Mouse (Mus musculus) gonadal fat pad, adult 2 months (tissue): ENCODE measurements at regions not wholly inside any gene's neighbourhood (a gene's known extent, or its start where the extent isn't known, plus 50 kb on each side); places are given as distances from the start of the nearest gene placed in this dataset.

ENCODE experiments used
- DNase-seq: peaks from one replicate; pipeline ENCODE4 v3.0.0-alpha.2; 2012; ENCODE audit warnings: low read depth

DNA sequence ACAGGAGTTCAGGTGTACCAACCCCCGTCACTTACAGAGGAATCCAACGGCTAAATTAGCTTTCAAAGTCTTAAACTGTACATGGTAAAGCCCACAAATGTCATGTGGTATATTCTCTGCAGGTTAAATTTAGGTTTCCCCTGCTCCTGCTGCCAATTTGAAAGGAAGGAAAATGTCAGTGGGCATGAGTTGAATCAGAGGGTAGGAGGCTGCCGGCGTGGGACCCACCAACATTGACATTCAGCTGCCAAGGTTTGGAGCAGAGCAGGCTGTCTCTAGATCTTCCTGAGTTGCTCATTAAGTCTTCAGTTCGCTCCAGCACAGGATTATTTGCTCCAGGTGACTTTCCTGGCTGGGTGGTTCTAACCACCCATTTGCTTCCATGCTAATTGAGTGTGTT lies 532.1 kb downstream of the Tmem114 start:
- DNase-seq: no peak

DNA sequence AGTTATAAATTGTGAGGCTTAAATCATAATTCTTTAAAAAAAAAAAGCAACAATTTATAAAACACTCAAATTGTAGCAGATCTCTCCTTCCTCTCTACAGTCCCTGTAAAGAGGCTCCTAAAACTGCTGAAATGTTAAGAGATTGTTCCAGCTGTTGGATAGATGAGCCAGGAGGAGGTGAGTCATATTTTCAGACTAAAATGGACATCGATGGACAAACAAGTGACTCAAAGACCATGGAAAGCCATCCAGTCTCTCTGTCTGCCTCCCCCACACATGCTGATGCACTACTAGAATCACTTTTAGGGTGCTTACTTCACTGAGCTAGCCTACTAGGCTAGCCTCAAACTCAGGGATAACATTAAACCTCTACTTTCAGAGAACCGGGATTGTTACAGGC lies 561.5 kb downstream of the Tmem114 start:
- no peak for DNase-seq

DNA sequence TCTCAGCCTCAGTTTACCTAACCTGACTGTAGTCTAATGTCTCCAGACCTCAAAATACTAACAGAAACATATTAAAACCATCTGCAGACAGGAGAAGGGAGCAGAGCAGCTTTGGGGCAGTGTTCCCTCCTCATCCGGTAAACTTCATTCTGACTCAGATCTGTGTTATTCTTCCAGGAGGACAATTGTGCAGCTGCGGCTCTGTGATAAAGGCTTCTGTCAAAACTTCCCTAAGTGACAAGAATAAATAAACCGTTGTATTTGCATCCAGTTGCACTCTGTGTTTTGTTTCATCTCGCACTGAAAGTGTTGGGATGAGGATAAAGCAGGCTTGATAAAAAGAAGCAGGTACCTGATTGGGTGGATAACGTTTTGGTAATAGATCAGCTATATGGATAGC lies 585.8 kb downstream of the Tmem114 start:
- no peak for DNase-seq

DNA sequence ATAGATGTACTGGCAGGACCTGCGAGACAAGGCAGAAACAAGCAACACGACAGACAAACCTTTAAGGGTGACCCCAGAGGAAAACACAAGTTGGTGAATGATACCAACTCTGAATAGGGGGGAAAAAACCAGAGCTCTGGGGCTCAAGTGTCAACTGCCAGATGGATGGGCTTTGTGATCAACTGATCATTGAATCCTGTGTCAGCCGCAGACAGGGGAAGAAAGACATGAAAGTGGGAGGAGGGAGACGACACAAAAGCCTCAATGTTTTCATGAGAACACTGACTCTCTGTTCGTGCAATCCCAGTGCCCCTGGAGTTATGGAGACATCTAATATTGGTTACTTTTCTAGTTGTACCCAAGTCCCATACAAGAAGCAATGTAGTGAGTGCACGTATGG lies 593.8 kb downstream of the Tmem114 start:
- no peak for DNase-seq

DNA sequence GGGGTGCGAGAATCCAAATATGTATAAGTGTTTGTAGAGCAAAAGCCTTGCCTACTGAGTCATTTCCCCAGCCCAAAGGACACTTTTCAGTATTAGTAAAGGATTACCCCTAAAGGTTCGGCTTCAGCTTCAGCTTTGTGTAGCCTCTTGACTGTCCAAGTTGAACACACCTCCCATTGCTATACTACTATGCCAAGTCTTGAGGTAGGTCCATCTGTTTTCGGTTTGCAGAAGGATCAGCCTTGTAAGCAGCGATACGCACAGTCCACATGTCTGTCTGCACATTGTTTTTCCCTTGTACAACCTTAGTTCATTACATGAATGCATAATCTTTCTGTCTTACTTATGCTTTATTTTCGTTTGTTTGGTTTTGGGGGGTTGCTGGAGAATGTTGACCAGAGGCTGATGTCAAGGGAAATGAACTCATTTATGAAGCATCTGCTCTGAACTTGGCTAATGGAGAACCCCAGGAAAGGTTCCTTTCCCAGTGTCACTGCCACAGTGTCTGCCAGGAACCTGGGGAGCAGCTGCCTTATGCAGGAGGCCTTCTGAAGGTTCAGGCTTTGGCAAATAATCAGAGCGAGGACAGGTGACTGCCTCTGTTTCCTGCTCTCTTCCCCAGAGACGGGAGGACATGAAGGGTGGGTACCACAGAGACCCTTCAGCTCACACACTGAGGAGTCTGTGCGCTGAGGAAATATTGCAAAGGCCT lies 594.8 kb downstream of the Tmem114 start:
- no peak for DNase-seq

DNA sequence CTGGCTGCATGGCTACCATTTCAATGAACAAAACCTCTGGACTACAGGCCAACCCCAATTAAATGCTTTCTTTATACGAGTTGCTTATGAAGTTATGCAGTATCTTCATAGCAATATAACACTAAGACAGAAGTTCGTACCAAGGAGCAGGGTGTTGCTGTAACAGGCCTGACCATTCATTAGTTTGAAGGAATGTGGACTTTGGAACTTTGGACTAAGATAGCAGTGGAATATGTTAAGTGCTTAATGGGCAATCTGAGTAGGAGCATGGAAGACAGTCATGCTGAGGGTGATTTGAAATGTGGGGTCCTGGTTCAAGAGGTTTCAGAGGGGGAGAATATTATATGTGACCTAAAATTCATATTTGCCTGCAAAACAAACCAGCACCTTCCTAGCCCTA lies 623.8 kb downstream of the Tmem114 start:
- DNase-seq: no peak

DNA sequence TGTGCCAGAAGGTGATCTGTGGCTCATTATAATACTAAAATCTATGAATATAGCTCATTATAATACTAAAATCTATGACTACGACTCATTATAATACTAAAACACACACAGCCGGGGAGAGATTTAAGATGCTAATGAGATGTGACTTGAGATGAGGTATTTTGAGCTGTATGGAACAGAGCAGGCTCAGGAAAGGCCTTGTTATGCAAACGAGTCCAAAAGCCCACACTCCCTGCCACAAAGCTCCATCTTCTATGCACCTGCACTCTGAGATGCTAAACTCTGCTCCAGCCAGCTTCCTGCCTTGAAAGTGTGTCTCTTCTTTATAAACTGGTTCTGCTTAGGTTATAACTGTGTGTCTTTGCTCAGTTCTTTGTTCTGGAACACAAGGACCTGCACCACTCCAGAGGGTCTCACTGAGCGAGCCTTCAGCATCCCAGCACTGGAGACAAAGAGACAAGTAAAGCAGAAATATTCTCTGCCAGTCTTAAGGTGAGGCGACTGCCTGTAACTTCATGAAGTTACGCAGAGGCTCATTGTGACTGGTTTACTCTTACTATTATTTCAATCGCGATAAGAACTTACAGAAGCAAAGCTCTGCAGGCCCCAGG lies 627.7 kb downstream of the Tmem114 start:
- no peak for DNase-seq

DNA sequence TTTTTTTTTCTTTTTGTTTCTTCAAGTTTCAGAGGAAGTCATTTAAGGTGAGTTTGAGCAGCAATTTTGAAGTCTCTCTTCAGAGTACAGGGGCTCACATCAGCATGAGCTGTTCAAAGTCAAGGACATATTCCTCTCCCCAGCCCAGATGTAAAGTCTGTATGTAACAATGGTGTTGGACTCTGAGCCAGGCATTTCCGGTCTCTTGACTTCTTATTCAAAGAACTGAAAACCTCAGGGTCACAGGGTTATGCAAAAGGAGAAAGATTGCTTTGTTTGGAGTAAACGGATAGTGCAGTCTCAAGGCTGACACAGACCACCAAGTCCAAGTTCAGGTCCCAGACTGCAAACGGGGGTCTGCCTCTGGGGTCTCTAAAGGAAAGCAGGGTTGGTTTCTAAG lies 629.4 kb downstream of the Tmem114 start:
- no peak for DNase-seq

DNA sequence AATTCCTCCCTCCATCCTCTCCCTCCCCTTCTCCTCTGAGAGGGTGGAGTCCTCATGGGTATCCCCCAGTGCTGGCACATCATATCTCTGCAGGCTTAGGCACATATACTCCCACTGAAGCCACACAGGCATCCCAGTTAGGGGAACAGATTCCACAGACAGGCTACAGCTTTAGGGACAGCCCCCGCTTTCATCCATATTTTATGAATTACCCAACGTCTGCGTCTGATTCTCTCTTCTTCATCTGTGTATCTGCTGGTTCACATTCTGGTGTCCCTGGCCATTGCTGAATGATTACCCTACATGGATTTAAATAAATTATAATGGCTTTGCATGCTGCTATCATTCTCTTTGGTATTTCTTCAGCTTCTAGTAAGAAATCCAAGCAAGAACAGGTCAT lies 632.4 kb downstream of the Tmem114 start:
- no peak for DNase-seq

DNA sequence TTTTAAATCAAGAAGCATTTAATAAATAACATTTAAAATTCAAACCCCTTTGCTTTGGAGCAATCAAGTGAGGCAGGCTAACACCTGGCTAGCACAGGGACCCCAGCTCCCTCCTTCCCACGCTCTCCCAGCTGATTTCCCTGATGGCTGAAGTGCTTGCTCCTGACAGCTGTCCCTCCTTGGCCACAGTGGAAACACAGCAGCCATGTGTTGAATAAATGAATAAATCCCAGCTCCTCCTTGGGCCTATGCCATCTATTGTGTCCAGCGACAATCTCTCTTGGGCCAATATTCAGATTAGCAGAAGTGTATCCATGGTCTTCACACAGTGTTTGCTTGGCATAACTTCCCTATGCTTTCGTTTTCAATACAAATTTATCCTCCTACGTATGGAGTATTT lies 634.7 kb downstream of the Tmem114 start:
- DNase-seq: no peak

DNA sequence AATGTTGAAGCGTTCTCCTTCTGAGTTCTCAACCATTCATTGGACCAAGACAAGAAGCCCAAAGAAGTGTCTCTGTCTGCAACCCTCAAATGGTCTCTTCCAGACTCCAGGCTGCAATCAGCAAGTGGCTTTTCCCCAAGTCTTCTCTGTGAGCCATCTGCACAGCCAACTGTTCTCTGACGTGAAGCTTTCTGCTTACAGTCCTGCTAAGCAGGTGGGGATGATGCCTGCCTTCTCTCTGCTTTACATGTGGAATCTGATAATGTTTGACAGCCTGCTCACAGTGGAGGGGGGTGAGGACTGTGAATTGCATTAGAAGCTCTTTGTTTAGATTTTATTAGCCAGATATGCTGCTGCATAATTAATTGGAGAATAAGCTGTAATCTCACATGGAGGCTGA lies 636.7 kb downstream of the Tmem114 start:
- DNase-seq: no peak

DNA sequence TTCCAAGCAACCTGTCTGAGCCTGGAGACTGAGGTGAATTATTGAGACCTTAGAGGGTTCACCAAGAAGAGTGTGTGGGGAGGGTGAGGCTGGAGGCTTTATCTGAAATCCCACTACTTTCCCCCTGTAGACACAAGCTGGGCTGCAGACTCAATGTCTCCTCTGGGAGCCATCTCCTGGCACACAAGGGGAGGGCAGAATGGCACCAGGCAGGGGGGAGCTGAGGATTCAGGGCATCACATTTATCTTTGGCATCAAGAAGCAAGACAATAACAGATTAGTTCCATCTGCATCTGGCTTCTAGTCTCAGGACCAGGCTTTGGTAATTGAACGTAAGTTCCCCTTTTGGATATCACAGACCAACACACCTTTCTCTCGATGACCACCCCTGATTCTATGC lies 643.4 kb downstream of the Tmem114 start:
- no peak for DNase-seq

DNA sequence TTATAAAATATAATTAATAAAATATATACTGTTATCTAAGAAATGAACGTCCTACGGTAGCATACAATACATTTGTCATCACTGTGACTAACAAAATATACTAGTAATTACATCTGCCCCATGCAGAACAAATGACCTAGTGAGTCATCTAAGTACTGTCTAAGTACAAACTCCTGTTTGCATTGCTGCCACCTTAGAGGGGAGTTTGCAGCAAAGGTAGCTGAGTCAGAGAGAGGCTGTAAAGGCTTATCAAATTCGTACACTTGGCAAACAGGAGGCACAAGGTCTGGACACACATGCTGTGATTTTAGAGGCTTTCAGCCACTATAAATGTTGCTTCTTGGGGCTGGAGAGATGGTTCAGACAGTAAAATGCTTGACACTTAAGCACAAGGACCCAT lies 649.3 kb downstream of the Tmem114 start:
- no peak for DNase-seq

DNA sequence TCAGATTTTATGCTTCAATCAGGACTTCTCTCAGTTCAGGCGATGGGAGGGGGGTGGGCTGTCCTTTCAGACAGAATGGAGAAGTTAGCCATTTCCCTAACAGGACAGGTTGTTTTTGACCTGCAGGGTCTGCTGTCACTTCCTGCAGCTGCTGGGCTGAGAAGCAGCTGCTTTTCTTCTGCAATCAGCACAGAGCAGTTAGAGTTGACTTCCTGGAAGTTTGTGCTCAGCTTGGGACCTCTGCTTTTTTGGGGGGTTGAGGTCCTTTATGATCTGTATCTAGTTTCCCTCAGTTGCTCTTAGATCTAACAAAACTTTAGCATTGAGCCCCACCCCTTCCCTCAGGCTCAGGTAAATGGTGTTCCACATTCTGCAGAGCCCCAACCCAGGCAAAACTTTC lies 656.5 kb downstream of the Tmem114 start:
- DNase-seq: no peak

DNA sequence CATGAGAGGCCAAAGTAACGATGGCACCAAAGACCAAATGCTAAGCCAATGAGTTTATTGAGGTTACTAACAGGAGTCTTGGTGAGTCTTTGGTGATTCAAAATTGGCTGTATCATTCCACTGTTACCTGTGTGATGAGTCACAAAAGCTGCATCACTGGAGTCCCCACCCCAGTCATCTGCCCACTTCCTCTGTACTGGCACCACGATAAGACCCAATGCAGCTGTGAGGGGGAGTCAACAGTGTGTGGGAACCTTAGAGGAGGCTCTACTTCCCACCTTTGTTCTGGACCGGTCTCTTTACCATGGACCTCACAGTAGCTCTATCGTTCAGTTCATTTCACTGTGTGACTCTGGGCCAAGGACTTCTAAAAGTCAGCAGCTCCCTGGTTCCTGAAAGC lies 657.2 kb downstream of the Tmem114 start:
- no peak for DNase-seq

DNA sequence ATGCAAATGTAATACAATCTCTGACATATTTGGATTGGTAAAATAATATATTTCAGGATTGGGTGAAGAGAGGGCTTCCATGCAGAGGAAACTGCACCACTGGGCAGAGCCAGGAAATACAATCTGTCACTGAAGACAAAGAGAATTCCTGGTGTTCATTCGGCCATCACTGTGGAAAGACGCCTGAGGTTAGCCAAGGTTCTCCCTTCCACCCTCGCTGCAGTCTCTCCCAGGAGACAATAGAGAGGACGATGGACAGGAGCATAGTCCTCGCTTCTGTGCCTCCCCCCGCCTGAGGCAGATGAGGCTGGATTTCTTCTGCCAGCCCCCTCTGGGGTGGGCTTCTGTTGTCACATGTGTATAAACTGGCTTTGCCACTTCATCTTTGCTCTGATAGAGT lies 660.6 kb downstream of the Tmem114 start:
- no peak for DNase-seq

DNA sequence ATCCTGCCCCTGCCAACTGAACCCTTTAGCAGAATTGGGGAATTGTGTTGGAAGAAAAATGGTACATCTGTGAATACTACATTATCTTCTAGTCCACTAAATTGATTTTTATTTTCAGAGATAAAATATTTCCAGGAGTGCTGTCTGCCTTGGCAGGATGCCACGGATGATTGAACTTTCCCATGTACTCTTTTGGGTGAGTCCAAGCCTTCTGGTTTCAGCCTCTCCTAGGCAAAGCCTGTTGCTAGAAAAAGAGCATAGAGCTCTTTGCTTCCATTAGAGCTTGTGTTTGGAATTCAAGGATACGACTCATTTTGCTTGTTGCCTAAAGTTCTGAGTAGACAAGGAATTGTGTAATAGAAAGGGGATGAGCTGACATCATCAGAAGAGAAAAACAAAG lies 696.8 kb downstream of the Tmem114 start:
- no peak for DNase-seq

DNA sequence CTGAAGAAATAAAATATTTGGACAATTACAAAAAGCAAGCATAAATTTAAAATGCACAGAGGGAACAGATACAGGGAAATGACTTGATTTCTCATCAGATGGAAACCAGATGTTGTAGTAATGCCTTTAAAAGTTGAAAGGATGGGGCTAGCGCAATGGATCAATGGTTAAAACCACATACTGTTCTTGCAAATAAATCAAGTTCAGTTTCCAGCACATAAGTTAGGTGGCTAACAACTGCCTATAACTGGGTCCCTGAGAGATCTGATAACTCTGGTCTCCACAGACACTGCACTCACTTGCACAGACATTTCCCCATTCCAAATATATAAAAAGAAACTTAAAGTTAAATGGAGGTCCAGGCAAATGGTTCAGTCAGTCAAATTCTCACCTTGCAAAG lies 699.7 kb downstream of the Tmem114 start:
- DNase-seq: no peak

DNA sequence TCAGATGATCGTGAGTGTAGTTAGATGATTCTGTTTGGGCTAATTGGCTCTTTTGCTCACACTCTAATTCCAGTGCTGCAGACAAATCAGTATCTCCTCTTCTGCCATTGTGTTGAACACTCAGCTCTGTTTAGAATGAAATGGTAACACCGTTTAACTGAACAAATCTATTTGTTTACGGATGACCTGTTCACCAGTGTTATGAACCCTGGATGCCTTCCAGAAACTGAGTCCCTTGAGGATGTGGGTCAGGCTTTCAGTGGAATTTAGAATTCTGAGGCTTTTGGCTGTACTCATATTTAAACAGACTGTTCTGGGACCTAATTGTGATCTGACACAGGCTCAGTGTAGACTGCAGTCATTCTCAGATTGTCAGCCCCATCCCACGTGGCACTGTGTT lies 723.5 kb downstream of the Tmem114 start:
- no peak for DNase-seq

DNA sequence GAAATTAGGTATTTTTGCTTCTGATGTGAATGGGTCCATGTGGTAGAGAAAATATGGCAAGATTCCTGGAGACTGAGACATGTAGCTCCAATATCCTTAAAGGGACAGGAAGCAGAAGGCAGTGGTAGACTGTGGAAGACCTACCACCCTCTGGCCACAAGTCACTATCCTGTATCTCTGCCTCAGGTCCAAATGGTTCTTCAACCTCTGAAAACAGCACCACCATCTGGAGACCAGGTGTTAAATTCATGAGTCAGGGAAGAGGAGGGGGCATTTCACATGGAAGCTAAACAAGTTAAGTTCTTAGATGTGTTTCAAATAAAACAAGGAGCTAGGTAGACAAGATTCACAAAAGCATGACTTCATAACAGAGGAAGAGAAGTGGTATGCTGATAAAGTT lies 739.5 kb downstream of the Tmem114 start:
- DNase-seq: no peak

DNA sequence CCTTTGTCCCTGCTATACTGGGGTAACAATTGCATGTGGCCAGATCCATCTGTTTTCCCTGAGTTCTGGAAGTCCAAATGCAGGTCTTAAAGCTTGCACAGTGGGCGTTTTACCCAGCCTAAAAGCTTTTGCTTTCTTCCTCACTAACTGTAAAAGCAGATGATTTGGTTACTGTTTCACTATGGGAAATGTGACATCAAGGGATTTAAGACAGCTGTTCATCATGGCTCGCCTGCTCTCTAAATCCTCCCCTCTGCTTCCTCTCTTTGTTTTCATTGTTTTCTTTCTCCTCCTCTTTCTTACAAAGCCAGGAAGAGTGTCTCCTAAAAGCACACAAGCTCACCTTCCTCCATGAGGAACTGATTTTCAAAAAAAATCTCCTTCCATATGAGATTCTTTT lies 758.8 kb downstream of the Tmem114 start:
- no peak for DNase-seq

DNA sequence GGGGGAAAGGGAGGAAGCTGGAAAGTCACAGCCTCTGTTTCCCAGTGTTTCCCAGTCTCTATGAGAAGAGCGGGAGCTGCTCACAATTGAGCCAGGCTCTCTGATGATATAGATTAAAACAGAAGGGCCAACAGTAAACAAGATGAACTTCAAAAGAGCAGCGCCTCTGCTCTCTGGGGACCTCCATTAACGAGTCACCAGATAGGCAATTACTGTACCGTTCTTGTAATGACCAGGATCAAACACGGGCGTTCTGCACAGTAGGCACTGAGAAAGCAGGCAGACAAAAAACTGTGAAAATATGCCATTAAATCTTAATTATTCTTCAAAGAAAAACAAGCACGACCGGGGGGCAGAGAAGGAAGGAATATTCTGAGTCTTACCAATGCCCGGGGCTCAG lies 766.8 kb downstream of the Tmem114 start:
- no peak for DNase-seq

DNA sequence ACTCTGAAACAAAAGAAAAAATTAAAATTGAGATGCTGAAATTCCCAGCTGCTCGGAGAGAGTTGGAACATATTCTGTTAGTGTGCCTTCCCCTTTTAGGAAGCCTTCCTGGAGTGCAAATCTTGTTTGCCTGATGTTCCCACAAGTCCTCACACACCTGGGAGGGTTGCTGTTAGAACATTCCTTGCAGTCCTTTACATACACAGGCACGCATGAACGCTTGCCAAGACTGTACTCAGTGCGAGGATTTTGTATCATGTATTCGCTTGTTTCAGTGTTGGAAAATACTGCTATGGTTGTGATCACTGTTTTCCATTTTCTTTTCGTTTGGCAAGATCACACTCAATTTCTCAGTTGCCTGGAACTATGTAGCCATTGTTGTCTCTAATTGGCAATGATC lies 770.5 kb downstream of the Tmem114 start:
- no peak for DNase-seq

DNA sequence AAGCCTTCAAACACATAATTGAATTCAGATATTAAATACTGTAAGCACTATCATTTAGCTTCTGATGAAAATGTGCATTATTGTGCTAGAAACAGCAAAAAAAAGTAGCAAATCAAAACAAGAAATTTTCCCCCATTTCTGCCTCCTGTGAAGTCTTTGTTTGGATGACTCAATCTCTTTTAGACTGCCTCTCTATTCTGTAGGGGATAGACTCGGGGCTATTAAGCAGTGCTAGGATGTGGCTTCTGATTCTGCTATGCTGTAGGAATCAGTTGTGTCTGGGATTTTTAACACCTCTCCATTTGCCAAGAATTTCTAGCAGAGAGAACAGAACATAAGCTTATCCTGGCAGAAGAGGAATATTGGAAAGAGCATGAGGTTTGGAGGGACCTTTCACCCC lies 775.2 kb downstream of the Tmem114 start:
- no peak for DNase-seq
